Mouse (Mus musculus) megakaryocyte-erythroid progenitor cell, adult 5-6 weeks (primary cell): Measurements from ENCODE around the gene Icam1. TPM values are rescaled to one million over a fixed set of nuclear protein-coding genes. Genes with fewer than 3 reads are reported as not detected.
A peak's percentile ranks its signal among the peaks of the same experiment; 100 is the strongest.

Experiments used
- ATAC-seq: replicated peaks from 2 replicates; pipeline ENCODE4 v1.8.0; 2016; ENCODE audit warnings: mild to moderate bottlenecking, inconsistent platforms; ENCODE audit not compliant: severe bottlenecking, poor library complexity, low FRiP score, low TSS enrichment
- total RNA-seq, 2 experiments: library from RNA; stranded (forward) in 1 of 2; stranded (reverse) in 1 of 2; fragments of 200-1000, 215-1000 nt in 1 of 2; fragments of >200 nt in 1 of 2; fragmentation: Nextera tagmentation in 1 of 2; gene quantifications; 2 replicates each; pipeline ENCODE4 v1.2.3; 2014 to 2017

Icam1 gene
- 1.9 and 3.4 TPM in 2 replicates for total RNA-seq (2014; fragmentation: Nextera tagmentation)
- total RNA-seq (2017), result 3.6 TPM in 2 replicates

DNA sequence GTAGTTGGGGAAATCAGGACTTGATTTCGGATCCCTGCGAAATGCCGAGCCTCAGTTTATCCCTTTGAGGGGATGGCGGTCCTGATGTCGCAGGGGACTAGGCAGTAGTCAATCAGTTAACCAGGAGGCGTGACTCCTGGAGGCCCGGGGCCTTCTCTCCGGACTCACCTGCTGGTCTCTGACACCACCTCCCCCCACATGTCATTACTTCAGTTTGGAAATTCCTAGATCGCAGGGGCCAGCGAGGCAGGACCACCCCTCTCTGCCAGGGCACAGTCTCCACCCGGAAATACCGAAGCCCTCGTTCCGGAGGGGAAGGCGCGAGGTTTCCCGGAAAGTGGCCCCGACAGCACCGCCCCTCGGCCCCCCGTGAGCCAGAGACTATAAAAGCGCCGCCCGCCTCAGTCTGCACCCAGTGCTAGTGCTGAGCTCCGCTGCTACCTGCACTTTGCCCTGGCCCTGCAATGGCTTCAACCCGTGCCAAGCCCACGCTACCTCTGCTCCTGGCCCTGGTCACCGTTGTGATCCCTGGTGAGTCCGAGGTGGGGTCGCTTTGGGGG is at the start of gene Icam1:
Gene Icam1, plus strand, starts transcription at position 415 of the 560 bp plus-strand sequence.
- ATAC-seq, result peak; percentile 56; the same call in 1 of the 2 replicates

DNA sequence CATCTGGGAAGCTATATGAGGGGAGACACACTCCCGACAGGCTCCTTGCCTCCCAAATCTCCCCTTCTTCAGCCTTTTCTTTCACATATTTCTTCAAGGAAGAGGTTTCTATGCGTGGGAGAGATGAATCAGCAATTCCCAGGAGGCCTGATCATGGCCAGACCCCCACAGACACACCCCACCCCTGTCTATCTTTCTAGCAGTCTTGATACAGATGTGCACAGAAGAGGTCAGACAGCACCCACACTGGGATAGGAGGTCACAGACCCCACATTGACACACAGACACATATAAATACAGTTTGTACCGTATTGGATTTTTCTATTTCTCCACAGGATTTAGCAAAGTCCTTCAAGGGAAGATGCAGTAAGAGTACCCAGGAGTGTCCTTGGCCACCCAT is 49.8 kb upstream of the Icam1 start:
- ATAC-seq, result no peak

DNA sequence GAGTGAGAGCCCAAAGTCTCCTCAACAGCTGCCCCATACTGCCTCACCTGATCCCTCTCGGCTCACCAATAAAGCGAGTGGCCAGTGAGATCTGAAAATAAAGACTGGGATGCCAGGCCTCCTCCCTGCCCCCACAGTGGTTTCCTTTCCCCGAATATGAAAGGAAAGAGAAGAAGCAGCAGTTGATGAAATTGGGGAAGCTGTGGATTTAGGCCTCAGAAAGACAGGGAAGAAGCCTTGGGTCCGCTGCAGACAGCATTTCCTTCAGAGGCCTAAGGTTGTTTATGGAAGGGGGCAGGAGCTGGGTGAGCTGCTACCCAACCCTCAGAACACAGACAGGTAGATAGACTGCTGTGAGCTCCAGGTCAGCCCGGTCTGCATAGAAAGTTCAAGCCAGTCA is 49.0 kb upstream of the Icam1 start:
- no peak for ATAC-seq

DNA sequence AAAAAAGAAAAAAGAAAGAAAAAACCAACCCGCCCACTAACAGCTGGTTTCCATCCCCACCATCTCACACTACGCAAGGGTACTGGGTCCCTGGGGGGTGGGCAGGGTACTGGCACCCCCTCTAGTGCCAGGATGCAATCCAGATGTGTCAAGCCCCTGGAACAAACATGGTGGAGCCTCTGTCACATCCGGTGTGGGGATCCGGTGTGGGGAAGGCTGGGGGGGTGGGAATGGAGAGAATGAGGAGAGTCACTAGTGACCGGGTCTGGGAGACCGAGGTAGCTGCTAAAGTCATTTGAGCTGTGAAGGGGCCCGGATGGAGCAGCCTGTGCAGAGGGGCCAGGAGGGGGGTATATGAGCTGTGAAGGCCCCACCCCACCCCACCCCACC is 44.0 kb upstream of the Icam1 start:
- ATAC-seq, result no peak

DNA sequence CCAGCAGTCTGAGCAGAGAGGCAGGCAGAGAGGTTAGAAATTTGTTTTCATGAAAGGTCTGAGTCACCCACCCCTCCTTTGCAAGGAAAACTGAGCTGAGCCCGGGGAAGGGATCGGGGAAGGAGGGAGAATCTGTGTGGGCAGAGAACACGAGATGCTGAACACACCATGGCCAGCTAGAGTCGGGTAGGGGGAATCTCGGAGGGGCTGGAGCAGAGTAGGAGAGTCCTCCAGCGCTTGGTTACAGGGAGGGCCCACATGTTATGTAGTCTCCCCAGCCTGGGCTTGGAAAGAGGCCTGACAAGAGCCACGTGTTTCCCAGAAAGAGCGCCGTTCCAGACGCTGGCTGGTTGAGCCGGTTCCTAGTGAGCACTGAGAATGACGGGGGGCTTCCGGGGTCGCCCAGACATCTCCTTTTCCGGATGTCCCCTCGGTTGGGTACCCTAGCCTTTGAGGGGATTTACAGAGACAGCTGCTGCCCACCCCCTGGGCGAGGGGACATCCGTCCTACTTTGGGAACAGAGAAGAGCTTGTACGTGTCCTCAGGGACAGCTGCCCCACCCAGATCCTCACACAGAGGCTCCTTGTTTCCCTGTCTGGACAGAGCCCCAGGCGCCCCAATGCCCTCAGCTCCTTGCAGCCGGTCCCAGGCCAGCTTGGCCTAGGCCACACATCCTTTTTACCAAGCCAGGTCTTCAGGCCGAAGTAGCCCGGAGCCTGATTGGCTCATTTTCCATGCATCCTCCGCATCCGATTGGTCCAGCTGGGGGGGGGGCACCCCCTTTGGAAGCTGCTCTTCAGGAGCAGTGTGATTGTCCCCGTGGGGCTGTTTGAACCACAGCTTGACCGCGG is 43.4 kb upstream of the Icam1 start:
- no peak for ATAC-seq

DNA sequence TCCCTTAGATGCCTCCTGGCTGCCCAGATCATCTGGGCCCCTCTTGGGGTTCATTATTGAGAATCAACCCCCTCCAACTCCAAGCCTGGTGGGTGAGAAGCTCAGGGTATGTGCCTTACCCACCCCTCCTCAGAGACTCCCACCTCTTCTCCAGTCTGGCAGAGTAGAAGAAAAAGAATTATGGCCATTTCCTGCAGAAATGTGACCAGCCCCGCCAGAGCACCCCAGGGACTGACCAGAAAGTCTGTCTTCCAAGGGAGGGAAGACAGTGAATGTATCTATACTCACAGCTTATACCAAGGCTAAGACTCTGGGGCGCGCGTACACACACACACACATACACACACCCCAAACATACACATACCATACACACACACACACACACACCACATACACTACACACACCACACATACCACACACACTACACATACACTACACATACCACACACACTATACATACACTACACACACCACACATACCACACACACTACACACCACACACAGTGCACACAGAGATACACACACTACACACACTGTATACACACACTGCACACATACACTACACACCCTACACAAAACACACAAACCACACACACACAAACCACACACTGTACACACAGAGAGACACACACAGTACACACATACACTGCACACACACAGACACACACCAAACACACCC is 42.6 kb upstream of the Icam1 start:
- no peak for ATAC-seq

DNA sequence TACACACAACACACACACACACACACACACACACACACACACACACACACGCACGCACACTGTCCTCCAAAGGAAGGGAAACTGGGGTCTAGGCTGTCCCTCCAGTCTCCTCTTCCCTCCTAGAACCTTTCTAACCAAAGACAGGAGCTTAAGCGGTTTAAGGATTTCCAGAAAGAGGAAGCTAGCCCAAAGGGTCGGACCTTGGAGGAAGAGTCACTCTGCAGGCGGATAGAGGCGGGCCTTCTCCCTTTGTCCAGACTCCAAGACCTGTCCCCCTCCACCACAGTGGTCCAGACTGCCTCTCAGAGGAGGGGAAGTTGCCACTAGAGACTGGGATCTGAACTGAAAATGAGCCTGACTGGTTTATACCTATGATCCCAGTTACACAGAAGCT is 42.1 kb upstream of the Icam1 start:
- ATAC-seq, result no peak

DNA sequence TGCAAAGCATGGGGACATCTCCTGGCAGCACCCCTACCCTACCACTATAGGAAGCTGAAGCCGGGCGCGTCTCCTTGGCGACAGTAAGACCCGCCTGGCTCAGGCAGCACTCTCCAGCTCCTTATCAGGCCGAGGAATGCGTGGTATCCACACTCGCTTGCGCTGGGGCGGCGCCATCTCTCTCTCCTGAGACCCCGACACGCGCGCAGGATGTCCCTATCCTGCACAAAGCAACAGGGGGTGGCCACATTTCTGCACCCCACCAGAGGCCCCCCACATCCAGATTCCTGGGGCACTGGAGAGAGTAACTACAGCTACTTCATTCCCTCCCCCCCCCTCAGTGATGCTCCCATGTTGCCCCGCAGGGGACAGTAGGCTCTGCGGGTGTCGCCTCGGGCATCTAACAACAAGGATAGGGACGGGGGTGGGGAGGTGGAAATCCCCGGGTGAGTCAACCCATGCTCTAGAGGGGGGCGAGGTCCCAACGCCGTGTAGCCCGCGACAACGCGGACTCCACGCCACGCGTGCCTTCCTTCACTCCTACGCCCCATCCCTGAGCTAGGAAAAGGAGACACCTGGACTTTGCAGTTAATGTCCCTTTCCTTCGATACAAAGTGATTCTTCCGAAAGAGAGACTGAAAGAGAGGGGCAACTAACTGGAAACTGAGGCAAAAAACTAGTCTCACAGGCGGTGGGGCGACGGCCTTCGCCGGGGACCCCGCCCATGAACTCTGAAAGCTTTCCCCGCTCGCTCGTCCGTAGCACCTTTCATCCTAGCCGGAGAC is 40.2 kb upstream of the Icam1 start:
- peak; percentile 39 for ATAC-seq

DNA sequence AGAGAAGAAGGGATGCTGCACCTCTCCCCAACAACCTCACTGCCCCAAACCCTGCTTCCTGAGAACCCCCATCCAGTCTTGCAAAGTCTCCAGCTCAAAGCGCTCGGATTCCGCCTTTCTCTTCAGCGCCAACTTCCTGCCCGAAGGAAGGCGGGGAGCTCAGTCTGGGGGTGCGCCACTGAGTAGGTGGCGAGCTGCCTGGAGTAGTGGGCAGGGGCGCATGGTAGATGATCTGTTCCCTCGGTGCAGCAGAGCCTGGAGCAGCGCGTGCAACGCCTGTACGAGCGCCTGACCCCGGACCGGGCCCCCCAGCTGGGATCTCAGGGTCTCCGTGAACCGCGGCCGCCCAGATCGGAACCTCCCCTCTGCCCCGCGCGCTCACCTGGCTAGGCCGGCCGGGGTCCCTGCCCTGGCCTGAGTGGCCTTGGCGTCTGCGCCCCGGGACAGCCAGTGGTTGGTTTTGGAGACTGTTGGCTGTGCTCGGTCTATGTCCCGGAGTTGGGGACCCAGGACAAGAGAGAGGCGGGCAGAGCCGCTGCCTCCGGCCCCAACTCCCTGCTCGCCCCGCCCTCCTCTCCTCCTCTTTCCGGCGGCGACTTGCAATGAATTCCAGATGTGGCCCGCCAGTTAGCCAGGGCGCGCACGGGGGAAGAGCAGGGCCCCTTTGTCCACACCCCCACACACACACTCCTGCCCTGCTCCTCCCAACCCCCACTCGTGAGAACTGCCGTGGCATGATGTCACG is 39.4 kb upstream of the Icam1 start, which contains the start of gene S1pr2:
Gene S1pr2, minus strand, starts transcription at position 566 of the 745 bp plus-strand sequence.
- peak; percentile 70 for ATAC-seq

DNA sequence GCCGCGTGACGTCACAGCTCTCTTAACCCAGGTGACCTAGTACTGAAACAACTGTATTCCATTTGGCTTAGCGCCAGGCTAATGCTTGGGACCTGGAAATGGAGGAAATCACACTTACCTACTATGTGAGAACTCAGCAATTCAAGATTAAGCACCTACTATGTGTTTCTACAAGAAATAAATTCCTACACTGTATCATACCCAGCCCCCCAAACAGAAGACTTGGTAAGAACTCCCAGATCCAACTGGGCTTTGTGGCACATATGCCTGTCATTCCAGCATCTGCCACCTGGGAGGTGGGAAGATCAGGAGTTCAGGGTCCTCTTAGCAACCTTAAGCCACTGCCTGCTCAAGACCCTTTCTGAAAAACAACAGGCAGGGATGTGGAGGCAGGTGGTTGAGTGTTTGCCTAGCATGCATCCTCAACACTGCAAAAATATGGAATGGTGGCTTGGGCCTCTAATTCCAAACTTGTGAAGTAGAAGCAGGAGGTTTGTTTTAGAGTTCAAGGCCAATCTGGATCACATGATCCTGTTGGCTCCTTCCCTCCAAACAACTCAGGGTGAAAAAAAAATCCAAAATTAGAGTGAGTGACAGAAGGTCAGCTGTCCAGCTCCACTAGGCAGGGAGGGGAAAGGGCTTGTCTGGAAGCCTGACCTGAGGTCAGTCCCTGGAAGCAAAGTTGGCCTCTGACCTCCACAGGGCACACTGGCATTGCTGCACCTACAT is 38.7 kb upstream of the Icam1 start:
- ATAC-seq, result no peak

DNA sequence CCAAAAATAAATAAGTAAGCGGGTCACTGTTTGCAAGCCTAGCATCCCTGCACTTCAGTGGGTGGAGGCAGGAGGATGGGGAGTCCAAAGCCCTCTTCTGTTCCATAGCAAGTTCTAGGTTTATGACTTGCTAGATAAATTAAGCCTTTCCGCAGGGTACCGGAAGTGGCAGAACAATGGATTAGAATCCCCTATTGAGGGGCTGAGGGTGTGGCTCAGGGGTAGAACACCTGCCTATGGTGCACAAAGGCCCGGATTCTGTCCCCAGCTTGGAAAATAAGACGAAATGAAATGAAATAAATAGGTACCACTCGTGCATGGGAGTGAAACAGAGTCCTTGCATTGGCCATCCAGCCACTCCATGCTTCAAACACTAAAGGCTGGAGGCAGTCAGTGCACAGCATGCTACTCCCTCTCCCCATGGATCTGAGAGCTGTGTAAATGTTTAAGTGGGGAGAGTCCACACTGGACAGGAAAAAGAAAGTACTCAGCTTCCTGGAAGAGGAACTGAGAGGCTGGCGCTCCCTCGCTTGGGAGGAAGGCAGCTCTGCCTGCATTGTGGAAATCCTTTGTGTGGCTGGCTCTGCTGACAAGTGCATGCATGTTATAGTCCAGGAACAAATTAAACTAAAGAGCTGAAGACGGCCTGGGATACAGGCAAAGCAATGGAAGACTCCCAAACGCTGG is 37.2 kb upstream of the Icam1 start:
- ATAC-seq, result no peak

DNA sequence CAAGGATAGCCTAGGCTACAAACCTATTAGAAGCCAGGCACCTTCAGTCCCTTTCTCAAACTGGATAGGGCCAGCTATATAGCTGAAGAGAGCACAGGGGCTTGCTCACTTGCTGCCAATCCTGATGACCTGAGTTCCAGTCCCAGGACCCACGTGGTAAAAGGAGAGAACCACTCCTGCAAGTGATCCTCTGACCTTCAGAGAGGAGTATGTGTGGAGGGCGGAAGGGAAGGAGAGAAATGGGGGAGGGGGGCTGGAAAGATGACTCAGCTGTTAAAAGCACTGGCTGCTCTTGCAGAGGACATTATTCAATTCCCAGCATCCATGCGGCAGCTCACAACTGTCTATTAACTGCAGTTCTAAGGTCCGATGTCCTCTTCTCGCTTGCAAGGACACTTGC is 36.6 kb upstream of the Icam1 start:
- no peak for ATAC-seq

DNA sequence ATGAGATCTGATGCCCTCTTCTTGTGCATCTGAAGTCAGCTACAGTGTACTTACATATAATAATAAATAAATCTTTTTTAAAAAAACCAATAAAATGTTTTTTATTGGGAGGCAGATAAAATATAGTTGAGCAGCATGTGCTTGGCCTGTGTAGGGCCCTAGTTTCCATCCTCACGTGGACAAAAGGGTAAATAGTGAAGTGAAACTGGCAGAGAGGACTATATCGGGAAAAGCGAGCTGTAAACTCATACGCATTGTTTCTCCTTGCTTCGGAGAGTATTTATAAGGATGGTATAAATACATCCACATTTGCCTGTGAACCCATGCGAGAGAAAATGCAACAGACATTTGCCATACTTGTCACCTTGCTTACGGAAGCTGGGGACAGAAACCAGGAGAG is 36.0 kb upstream of the Icam1 start:
- no peak for ATAC-seq

DNA sequence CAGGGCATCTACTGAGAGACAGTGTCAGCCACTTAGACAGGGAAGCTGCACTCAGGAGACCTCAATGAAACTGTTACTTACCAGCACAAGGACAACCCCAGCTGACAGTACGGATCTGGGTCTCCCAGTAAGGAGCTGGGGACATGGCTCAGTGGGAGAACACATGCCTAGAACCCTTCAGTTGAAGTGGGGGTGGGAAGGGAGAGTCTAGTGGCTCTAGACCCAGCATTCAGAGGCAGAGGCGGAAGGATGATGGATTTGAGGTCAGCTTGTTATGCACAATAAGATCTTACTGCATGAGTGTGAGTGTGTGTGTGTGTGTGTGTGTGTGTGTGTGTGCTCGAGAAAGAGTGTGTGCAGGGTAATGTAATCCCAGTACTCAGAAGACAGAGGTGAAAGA is 33.6 kb upstream of the Icam1 start:
- no peak for ATAC-seq

DNA sequence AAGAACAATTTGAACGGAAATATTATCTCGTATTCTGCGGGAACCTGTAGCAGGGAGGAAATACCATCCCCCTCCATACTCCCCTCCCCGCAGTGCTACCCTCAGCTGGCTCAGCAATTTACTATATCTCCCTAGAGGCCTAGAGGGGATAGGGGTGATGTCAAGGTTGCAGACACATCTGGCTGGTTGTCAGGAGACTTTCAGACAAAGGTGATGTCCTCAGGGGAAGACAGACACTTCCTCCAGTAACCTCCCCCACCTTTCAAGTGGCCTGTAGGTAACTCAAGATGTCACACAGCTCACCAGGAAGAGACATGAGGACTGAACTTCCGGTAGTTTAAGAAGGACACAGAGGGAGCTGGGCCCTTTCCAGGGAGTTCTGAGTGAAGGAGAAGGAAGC is 32.6 kb upstream of the Icam1 start:
- no peak for ATAC-seq

DNA sequence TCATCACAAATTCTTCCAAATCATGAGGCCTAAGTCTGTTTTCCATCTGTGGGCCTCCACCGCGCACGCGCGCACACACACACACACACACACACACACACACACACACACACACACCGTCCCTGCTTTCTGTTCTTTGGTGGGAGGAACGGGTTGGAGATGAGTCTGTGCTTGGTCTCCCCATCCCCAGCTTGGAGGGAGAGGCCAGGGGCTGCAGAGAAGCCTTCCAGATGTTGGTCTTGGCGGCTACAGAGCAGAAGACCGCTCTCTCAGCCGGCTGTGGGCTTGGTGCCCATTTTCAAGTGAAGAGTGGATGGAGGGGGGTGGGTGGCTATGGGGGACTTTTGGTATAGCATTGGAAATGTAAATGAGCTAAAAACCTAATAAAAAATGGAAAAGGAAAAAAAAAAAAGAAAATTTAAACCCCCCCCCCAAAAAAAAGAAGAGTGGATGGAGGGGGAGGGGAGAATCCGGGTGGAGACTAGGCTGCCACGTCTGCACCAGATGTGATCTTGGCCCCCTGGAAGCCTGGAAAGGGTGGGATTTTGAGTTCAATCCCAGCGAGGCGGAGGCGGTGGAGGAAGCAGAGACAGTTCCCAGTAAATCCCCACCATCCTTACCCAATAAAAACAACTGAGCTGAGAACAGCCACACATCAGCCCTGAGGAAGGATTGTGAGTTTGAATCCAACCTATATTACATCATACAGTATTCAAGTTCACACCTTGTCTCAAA is 28.7 kb upstream of the Icam1 start:
- no peak for ATAC-seq

DNA sequence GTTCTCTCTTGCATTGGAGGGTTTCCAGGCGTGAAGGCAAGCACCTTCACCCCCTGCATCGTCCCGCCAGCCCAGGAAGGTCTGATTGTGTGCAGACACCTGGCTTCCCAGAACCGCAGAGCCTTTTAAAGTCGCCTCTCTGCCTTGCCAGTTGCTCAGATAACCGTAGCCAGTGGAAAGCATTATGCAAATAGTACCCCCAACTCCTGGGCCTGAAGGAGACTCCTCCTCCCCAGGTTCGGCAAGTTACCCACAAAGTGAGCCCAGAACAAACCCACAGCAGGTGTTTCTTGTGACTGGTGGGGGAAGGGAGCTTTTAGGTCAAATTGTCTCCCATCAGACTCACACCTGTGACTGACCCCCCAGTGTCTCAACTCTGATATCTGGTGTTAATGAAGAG is 27.8 kb upstream of the Icam1 start:
- 0 out of 2 replicates have a peak, but pooled peaks have one; percentile 19 for ATAC-seq
